Mouse (Mus musculus): ENCODE measurements around the gene Bcar3.

GRCm38 (mm10) chr3:122446678-122447077 lies 152.7 kb downstream of the Bcar3 start:
- no peak for TF ChIP-seq POLR2A (IDR thresholded peaks at IDR 0.05; ENCODE audit: borderline replicate concordance, insufficient read depth, low read length)
- TF ChIP-seq CTCF (IDR thresholded peaks at IDR 0.05; ENCODE audit: borderline replicate concordance, insufficient read depth, low read depth, low read length), result no peak

Measured in cerebellum, adult 2 months (tissue).